Mouse (Mus musculus) lung, postnatal 14 days (tissue): ENCODE data around the gene Pmch.
A peak's percentile ranks its signal among the peaks of the same experiment; 100 is the strongest.

Experiments
- DNase-seq: peaks from one replicate; pipeline ENCODE4 v3.0.0; 2021

Pmch gene

DNA sequence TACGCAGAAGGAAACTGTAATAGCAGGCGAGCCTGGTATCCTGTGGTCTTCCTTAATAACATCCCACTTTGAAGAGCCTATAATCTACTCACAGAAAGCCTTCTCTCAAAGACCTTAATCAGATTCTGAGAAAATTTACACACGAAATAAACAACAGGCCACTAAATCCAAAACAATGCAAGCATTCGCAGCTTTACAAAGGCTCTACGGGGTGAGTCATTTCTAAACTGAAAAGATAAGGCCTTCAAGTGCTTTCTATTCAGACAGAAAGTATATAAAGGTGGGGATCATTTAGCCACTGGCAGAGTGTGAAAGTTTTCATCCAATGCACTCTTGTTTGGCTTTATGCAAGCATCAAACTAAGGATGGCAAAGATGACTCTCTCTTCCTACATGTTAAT lies at the start of gene Pmch:
Gene Pmch (plus strand): TSS at position 301 of the 400 bp plus-strand sequence.
- no peak for DNase-seq

DNA sequence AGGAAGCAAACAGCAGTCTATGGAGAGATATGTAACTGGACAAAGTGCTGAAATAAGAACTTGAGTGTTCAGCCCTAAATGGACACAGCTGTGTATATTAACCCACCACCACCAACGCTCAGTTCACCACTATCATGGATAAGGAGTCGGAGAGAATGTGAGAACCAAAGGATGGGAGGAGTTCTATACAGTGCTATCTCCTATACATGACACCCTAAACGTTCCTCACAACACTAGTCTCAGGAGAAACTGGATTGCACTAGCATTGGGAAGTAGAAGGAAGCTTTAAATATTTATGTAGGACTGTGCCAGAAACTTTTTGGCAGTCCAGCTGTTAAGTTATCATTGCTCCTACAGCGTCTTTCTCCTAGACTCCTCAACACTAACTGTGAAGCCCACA lies 46.6 kb upstream of the Pmch start:
- no peak for DNase-seq

DNA sequence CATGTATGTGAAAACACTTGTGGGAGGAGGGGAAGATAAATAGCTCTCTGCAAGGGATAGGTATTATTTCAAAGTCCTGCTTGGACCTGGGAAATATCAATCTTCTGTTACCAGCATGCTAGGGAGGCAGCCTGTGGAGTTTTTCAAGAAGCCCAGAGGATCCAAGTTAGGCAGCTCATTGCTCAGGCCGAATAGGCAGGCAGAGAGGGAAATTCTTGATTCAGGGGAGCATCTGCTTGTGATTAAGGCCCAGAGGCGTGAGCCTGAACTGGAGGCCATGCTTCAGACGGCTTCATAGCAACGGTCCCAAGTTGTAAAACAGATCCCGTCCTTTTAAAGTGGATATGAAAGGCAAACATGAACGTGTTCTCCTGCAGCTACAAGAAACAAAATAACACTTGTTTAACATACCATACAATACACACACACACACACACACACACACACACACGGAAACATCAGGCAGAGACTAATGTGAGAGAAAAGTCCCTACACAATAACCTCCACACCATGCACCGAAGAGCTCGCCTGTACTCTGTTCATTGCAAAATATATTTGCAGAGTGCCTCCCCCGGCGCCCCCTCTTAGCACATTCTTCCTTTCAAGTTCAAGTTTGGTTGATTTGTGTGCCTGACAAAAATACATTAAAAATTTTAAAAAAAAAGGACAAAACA lies 44.6 kb upstream of the Pmch start:
- no peak for DNase-seq

DNA sequence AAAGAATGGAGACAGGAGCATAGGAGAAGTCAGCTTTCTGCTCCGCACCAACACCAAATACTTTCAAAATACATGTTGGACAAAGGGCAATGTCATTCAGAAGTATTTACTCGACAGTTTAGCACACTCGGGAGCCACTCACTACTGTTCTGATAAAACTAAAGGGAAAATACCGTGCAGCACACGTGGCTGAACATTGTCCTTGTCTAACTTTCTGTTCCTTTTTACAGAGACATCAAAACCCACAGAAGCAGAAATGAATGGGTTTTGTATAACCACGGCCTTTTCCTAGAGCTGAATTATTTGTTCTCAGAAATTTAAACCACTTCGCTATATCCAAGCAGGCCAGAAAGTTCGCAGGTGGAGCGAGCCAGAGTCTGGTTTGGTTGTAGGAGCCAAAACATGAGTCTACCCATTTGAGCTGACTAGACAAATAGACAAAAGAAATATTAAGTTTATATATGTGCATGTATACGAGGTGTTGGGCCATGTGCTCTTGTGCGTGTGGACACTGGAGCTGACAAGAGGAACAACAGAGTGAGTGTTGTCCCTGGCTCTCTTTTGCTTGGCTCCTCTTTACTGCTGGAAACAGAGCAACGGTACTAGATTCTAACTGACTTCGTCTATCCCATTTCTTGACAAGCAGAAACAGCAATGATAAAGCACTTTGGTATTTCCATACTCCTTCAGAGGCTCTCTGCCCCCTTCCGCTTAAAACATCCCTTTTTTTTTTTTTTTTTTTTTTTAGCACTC lies 36.5 kb upstream of the Pmch start:
- DNase-seq = no peak

- DNase-seq = peak; percentile 44
Measured at GRCm38 (mm10) chr10:88056950-88057649, 33.8 kb upstream of the Pmch start.

- no peak for DNase-seq
Measured at GRCm38 (mm10) chr10:88063436-88063835, 27.4 kb upstream of the Pmch start.

DNA sequence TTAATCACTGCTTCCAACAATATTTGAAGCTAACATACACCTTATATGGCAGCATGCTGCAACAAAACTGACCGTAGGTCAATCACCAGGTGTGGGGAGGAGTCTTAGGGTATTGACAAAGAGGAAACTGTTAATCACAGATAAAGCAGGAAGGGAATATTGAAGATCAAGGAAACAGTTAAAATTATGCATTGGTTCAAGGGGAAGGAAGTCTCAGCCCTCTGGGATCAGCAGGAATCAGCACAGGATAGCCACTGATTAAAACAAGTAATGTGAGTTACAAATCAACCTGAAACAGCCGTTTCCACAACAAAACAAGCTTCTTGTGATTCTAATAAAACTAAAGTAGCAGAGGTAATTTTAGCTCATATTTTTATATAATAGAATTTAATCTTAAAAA lies 26.0 kb upstream of the Pmch start:
- no peak for DNase-seq

DNA sequence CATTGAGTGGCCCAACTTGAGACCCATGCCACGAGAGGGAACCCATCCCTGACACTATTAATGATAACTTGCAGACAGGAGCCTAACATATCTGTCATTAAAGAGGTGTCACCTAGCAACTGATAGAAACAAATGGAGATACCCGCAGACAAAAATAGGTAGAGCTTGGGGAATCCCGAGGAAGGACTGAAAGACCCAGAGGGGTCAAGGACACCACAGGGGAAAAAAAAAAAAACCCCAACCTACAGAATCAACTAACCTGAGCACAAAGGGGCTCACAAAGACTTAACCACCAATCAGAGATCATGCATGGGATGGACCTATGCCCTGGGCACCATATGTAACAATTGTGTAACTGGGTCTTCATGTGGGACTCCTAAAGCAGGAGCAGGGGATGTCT lies 23.5 kb upstream of the Pmch start:
- DNase-seq = no peak

DNA sequence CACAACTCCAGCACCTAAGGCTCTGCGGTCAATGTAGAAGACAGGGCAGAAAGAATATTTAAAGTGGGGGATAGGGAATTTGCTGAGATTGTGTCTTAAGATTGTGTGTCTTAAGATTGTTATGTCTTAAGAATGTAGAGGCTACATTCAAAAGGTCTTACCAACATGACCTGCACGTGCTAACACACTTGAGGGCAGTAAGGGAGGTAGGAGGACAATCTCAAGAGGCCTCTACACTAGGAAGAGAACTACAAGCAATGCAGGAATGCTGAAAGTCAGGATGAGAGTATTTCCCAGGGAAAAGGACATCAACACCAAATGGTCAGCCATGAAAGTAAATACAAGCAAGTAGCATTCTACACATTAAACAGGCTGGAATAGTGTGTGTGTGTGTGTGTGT lies 15.3 kb downstream of the Pmch start:
- DNase-seq = no peak

DNA sequence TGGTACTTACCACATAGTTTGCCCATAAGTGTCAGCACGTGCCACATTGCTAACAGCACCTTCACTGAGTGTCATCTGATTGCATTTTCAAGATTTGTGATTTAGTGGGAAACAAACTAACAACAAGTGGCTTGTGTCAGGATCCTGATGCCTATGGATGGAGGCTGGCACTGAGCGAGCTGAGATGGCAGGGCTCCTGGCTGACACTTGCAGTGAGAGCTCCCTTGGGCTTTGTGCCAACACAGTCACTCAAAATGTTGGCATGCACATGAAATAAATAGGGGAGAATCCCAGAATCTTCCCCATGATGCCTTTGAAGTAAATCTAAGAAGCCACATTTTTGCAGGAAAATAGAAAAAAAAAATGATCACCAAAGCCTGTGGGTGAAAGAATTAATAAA lies 22.4 kb downstream of the Pmch start:
- DNase-seq = no peak

- no peak for DNase-seq
Measured at GRCm38 (mm10) chr10:88119721-88120120, 28.8 kb downstream of the Pmch start.

- no peak for DNase-seq
Measured at GRCm38 (mm10) chr10:88135630-88136029, 44.8 kb downstream of the Pmch start.
